Mouse (Mus musculus) ES-Bruce4 (cell line): Measurements from ENCODE around the gene Pip5k1b.

Experiments
- CTCF ChIP-seq: IDR thresholded peaks from one replicate; pipeline ENCODE4 v1.8.1; 2011; ENCODE audit warnings: low read depth, low read length
- EP300 ChIP-seq: IDR thresholded peaks from 2 replicates; pipeline ENCODE4 v1.6.1; 2011; ENCODE audit warnings: low read depth, low read length; ENCODE audit not compliant: insufficient read depth
- POLR2A ChIP-seq: IDR thresholded peaks from one replicate; pipeline ENCODE4 v1.8.1; 2011; ENCODE audit warnings: low read length; ENCODE audit not compliant: insufficient read depth

GRCm38 (mm10) chr19:24546153-24546552 is 9.5 kb downstream of the Pip5k1b start:
- TF ChIP-seq CTCF (no peak), EP300 (no peak), POLR2A (no peak)
